Mouse (Mus musculus) right cerebral cortex, postnatal 14 days (tissue): Measurements from ENCODE around the gene Srgap2.

Source experiments
- DNase-seq: peaks from one replicate; pipeline ENCODE4 v3.0.0; 2022

The Srgap2 gene

GRCm38 (mm10) chr1:131463953-131464627 lies 63.1 kb downstream of the Srgap2 start:
- DNase-seq: no peak

GRCm38 (mm10) chr1:131462541-131463067 lies 64.5 kb downstream of the Srgap2 start:
- DNase-seq: no peak

GRCm38 (mm10) chr1:131460914-131461530 lies 66.1 kb downstream of the Srgap2 start:
- DNase-seq: no peak

GRCm38 (mm10) chr1:131455355-131455890 lies 71.7 kb downstream of the Srgap2 start:
- no peak for DNase-seq

- no peak for DNase-seq
Observed at GRCm38 (mm10) chr1:131454386-131454785, 72.8 kb downstream of the Srgap2 start.

GRCm38 (mm10) chr1:131453335-131453734 lies 73.8 kb downstream of the Srgap2 start:
- no peak for DNase-seq

GRCm38 (mm10) chr1:131448373-131448772 lies 78.8 kb downstream of the Srgap2 start:
- no peak for DNase-seq

GRCm38 (mm10) chr1:131447333-131447732 lies 79.8 kb downstream of the Srgap2 start:
- no peak for DNase-seq

- no peak for DNase-seq
Observed at GRCm38 (mm10) chr1:131446577-131446976, 80.6 kb downstream of the Srgap2 start.

GRCm38 (mm10) chr1:131438556-131438955 lies 88.6 kb downstream of the Srgap2 start:
- no peak for DNase-seq

- DNase-seq: no peak
Observed at GRCm38 (mm10) chr1:131437975-131438374, 89.2 kb downstream of the Srgap2 start.

GRCm38 (mm10) chr1:131436609-131437008 lies 90.5 kb downstream of the Srgap2 start:
- DNase-seq: no peak

GRCm38 (mm10) chr1:131431456-131432246 lies 95.5 kb downstream of the Srgap2 start:
- DNase-seq: peak; percentile 30

GRCm38 (mm10) chr1:131427140-131427821 lies 99.9 kb downstream of the Srgap2 start:
- no peak for DNase-seq

- DNase-seq: no peak
Observed at GRCm38 (mm10) chr1:131423061-131423460, 104.1 kb downstream of the Srgap2 start.

- DNase-seq: no peak
Observed at GRCm38 (mm10) chr1:131421113-131421512, 106.0 kb downstream of the Srgap2 start.

- no peak for DNase-seq
Observed at GRCm38 (mm10) chr1:131420660-131421059, 106.5 kb downstream of the Srgap2 start.

- no peak for DNase-seq
Observed at GRCm38 (mm10) chr1:131419307-131419706, 107.8 kb downstream of the Srgap2 start.

GRCm38 (mm10) chr1:131417821-131418660 lies 109.1 kb downstream of the Srgap2 start:
- no peak for DNase-seq

GRCm38 (mm10) chr1:131417059-131417750 lies 109.9 kb downstream of the Srgap2 start:
- no peak for DNase-seq

GRCm38 (mm10) chr1:131403567-131403966 lies 123.6 kb downstream of the Srgap2 start:
- no peak for DNase-seq
